Mouse (Mus musculus) natural killer cell, adult 2 months (primary cell): ENCODE measurements around the gene Nup35.

Source experiments
- DNase-seq, 2 experiments: peaks; one replicate each; pipeline ENCODE4 v3.0.0; 2022; ENCODE audit warnings: low spot score in 2 of 2

Nup35 gene

GRCm38 (mm10) chr2:80616854-80617737 is at the start of gene Nup35, which contains the start of gene Dusp19:
Gene Nup35, plus strand, starts transcription at chr2:80617236.
Gene Dusp19, plus strand, starts transcription at chr2:80617045.
- peak; percentile 88 for DNase-seq

DNA sequence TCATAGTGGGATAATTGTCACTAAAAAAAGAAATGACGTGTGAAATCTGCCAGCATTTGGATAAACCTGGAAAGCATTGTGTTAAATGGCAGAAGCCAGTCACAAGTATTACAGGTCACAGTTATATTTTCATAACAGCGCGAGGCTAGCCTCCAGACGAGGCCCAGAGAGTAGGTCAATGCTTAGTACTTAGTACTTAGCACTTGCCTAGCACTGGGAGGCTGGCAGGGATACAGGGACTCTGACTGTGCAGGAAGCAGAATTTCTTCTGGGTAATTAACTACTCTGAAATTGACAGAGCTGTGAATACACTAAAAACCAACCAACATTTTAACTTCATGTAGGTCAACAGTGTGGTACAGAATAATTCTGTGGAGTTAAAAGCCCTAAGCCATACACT is 49.6 kb upstream of the Nup35 start:
- DNase-seq, result no peak

DNA sequence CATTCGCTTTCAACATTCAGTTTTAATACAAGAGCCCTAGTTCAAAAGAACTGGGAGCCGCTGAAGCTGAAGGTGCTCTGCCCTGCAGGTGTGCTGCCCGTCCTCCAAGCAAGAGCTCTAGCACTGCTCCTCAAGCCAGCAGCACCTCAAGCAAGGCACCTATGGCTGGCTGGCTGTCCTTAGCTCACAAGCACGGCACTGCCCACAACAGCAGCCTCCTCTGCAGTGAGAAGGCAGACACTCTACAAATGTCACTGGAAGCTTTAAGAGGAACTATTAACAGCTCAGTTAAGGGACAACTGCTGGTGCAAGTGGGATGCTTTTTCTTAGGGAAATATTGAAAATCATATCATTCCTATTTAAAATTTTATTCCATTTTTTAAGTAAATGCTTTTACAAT is 46.4 kb upstream of the Nup35 start:
- DNase-seq, result no peak

DNA sequence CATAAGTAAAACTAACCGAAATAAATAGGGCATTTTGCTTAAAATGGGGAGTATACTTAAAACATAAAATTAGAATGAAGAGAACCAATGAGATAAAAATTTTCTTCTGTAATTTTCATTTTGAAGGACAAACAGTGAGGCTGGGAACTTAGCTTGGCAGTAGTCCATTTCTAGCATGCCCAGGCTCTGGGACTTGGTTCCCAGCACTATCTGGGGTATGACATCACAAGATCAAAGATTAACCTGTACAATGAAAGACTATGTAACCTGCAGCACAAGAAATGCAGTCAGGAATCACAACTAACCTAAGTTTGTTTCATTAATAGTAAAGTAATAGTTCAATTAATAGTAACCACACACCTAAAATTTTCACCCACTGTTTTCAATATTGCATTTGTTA is 39.8 kb upstream of the Nup35 start:
- DNase-seq, result no peak

DNA sequence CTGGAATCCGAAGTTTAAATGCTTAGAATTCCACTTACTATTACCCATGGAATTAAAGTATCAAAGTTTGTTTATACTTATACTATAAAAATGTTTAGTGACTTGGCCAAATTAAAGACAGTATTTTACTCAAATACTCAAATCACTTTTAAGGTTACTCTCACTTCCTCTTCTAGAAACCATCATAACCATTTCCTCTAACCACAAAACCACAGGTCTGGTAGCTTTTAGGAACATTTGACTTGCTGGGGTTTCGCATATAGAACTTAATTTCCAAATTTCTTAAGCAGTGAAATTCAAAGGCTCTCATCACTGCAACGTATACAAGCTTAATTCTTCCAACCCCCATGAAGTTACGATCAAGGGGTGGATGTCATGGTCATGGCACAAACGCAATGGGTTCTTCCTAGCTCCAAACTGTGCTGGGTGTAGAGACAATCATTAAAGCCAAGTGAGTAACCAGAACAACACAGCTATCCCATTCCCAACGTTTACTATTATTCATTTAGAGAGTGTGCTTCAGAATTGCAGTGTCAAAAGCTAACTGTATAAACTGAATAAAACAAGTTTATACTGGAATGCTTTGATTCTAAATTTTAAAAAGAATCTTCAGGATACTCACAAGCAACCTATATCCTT is 37.7 kb upstream of the Nup35 start:
- peak in 1 of 2 experiments; percentile 4 for DNase-seq

- DNase-seq, result peak in 1 of 2 experiments; percentile 2
These were observed 36.6 kb upstream of the Nup35 start for GRCm38 (mm10) chr2:80580311-80580961.

DNA sequence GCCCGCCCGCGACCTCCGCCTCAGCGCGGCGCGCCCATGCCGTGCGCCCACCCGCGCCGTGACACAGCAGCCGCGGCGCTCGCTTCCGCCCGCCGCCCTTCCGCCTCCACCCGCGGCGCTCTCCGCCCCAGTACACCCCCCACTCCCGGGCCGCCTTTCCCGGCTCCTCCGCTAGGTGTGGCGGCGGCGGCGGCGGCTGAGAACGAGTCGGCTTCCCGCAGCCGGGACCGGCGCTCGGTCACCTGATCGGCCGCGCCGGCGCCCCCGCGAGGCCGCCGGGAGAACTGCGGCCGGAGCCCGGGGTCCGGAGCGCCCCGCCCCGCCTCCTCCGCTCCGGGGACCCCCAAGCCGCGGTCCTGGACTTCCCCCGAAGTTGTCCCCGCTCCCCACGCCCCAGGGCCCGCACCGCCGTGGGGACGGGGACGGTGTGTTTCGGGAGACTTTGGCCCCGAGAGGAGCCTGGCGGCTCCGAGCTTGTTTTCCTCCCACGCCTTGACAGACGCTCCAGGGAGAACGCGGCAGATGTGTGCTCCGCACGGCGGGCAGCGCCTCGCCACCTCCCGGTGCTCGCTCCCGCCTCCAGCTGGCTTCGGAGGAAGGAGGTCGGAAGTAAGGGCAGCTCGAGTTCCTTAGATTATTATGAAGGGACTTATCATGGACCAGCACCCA is 35.9 kb upstream of the Nup35 start, which contains the start of gene Nckap1:
Gene Nckap1, minus strand, starts transcription at position 338 of the 669 bp plus-strand sequence.
- DNase-seq, result peak; percentile 48 to 56

DNA sequence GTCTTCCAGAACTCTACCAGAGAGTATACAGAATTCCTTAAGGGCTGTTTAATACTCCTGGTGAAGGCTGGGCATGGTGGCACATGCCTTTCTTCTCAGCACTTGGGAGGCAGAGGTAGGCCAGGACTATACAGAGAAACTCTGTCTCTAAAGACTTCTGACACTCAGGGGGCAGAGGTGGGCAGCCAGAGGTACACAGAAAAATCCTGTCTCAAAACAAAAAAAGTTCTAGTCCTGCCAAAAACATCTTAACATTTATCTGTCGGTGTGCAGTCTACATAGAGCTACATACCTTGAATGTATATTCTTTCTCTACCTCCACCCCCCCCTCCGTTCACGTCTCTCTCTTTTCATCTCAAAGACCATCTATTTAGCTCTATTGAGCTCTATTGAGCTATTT is 34.7 kb upstream of the Nup35 start:
- DNase-seq, result no peak

GRCm38 (mm10) chr2:80594215-80594918 is 22.7 kb upstream of the Nup35 start:
- DNase-seq, result no peak

DNA sequence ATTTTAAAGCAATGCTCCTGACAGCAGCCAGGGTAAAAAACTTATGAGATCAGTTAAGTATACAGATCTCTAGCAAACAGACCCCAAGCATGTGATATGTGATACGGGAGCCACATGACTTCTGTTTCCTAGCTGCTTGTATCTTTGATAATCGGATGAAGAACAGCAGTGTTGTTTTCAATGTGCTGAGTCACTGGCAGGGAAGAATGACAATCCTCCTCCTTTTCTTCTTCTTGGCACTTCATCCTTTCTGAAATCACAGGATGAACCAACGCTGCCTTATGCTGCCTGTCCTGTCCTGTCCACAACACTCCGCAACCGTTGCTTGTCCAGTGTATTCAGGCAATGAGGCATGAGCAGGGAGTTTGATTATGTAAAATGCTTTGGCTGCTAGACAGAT is 20.1 kb upstream of the Nup35 start:
- DNase-seq, result no peak

DNA sequence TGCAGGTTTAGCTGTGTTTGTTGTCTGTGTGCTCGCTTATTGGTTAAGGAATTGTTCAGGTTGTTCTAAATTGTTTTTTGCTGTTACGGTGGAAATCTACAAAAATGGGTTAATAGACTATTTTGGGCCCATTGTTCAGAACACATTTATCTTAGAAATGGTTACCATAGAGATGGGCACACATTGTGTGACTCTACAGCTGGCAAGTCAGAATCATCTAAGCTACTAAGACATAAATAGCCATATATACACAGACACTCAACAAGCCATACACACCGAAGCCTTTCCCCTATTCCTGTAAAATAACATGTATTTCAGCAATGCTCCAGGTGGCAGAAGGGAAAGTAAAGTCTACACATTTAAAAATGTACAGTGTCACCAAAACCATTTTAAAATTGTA is 17.2 kb upstream of the Nup35 start:
- no peak for DNase-seq

DNA sequence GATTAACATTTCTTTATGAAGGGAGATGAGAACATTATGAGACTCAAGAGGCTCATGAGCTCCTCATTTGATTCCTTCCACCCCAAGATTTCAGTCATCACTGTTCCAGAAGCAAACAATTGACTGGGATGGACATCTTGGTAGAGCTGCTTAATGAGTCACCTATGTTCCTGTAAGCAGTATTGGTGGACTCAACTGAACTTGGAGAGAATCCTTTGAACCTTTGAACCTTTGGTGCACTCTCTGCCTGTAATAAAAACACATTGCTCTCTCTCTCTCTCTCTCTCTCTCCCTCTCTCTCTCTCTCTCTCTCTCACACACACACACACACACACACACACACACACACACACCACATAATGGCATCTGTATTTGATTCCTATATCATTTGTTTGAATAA is 16.4 kb upstream of the Nup35 start:
- DNase-seq, result no peak

GRCm38 (mm10) chr2:80602756-80603155 is 14.3 kb upstream of the Nup35 start:
- no peak for DNase-seq

- no peak for DNase-seq
These were observed 13.1 kb upstream of the Nup35 start for GRCm38 (mm10) chr2:80603771-80604426.

DNA sequence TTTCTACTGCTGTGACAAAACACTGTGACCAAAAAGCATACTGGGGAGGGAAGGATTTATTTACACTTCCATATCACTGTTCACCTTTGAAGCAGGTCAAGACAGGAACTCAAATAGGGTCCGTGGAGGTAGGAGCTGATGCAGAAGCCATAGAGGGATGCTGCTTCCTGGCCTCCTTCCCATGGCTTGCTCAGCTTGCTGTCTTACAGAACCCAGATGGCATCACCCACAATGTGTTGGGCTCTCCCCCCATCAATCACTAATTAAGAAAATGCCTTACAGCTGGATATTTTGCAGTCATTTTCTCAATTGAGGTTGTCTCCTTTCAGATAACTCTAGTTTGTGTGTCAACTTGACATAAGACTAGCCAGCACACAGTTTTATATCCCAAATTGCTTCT is 4.8 kb upstream of the Nup35 start:
- DNase-seq, result no peak

DNA sequence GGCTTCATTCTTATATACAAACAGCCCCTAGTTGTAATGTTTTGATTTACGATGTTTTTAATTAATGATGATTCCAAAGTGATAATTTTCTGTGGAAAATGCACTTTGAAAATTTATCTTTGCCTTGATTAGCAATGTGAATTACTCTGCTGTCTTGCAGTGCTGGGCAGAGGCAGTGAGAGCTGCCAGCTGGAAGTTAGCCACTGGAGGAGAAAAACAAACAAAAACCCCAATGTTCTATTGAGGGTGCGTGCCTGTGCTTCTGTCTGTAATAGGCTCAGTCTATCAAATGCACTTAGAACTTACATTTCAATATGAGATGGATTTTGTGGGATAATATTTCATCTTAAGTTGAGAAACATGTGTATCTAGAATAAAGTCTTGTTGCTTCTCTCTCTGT is 4.2 kb upstream of the Nup35 start:
- no peak for DNase-seq

DNA sequence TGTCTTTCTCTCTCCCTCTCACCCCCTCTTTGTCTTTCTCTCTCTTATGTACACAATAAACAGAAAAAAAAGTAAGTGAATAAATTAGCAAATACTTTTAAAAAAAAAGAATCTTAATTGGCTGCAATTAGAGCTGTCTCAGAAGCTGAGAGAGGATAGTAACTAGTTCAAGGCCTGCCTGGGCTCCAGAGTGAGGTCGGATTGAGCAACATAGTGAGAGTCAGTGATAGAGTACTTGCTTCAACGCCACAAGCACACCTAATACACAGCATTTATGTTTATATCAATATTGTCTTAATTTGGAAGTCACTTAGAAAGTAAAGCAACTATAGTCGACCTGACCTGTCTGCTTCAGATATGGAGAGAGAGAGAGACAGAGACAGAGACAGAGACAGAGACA is 2.0 kb downstream of the Nup35 start:
- no peak for DNase-seq

DNA sequence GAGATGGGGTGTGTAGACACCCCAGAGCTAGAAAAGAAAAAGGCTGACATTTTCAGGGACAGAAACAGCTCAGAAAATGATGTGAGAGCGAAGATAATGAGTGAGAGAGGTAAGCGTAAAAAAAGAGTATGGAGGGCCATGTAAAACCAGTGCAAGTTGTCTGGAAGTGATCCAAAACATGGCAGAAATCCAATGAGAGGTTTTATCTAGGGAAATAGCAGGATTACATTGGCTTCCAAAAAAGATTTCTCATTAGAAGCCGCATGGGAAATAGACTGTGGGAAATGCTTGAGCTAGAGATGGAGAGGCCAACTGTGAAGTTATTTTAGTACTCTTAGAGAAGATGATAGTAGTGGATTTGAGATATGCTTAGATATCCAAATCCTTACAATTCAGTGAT is 4.9 kb downstream of the Nup35 start:
- no peak for DNase-seq

- no peak for DNase-seq
These were observed 7.5 kb downstream of the Nup35 start for GRCm38 (mm10) chr2:80624523-80624922.

DNA sequence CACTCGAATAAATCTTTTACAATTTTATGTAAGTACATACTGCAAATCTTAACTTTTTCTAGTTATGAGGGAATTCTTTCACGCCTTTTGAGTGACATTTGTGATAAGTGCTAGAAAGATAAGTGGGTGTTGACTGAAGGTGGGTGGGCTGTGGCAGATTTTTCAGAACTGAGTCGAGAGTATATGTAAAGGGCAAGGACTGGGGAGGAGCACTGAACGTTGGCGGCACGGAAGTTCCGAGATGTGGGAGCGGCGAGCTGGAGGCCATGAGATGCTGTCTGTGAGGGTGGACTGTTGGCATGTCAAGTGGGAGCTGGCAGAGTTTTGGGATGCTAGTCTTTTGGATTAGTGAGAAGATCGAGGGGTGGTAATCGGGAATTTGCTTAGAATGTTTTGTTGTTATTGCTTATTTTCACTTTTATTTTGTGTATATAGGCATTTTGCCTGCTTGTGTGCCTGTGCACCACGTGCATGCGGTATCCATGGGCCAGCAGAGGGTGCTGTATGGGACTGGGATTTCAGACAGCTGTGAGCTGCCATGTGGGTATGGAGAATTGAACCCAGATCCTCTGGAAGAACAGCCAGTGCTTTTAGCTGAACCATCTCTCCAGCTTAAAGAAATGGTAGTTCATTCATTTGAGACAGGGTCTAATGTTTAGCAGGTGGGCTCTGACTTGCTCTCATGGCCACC is 15.4 kb downstream of the Nup35 start:
- DNase-seq, result no peak
